Mouse (Mus musculus) neutrophil, adult 65 days (primary cell): ENCODE results near the gene H2-Ke6. TPM values are rescaled to one million over a fixed set of nuclear protein-coding genes. Genes with fewer than 3 reads are reported as not detected.

Experiments used
- total RNA-seq: library from RNA; stranded (reverse); gene quantifications from 2 replicates; pipeline ENCODE4 v1.2.4, GENCODE M21; 2023

Gene H2-Ke6
- 67.8 and 83.5 TPM in 2 replicates for total RNA-seq

DNA sequence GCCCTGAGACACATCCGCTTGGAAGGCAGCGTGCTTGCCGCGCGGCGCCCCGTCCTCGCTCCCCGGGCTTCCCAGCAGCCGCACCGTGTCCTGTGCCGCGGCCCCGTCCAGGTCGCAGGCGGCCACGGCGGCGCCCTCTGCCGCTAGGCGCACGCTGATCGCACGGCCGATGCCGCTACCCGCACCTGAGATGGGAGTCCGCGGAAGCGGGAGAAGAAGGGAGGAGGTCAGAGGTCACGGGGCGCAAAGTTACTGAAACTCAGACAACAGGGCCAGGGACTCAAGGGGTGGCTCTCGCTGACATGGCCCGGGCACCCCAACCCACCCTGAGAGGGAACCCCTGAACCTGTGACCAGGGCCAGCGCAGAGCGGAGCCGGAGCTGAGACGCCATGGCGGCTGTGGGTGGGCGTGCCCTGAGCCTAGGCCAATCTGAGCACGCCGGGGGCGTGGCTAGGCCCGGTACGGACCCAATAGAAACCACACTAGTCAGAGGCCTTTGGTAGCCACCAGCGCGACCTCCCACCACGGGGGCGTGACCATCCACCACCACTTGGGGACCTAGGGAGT, at the start of gene H2-Ke6:
Gene H2-Ke6 (minus strand): TSS at position 405 of the 568 bp plus-strand sequence.

DNA sequence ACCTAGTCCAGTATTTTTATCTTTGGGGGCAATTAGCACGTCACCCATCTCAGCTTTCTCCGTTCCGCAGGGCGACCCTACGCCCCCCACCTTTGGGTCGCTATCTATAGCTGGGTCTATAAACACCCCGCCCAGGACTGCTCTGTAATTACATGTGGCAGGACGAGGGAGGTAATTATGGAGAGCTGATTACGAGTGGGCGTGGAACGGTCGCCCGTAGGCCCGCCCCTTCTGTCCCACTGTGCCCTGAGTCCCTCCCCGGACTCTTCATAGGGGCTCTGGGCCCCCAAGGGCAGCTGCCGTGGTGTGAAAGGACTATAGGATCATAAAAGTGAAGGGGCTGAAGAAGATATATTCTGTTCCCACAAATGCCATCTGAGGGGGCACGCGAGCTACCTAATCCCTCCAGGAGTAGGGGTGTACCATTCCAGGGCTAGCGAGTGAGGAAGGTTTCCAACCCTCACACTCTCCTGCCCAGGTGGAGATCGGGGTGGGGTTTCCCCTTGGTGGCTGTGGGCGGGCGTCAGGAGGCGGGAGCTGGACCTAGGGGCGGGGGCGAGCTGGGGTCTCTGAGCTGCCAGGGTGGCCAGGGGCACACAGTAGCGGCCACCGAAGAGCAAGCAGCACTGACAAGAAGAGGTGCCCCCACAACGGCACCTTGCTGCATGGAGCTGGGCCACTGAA, 11.2 kb upstream of the H2-Ke6 start, which contains the start of gene Col11a2:
Gene Col11a2 (plus strand): TSS at position 560 of the 684 bp plus-strand sequence.

DNA sequence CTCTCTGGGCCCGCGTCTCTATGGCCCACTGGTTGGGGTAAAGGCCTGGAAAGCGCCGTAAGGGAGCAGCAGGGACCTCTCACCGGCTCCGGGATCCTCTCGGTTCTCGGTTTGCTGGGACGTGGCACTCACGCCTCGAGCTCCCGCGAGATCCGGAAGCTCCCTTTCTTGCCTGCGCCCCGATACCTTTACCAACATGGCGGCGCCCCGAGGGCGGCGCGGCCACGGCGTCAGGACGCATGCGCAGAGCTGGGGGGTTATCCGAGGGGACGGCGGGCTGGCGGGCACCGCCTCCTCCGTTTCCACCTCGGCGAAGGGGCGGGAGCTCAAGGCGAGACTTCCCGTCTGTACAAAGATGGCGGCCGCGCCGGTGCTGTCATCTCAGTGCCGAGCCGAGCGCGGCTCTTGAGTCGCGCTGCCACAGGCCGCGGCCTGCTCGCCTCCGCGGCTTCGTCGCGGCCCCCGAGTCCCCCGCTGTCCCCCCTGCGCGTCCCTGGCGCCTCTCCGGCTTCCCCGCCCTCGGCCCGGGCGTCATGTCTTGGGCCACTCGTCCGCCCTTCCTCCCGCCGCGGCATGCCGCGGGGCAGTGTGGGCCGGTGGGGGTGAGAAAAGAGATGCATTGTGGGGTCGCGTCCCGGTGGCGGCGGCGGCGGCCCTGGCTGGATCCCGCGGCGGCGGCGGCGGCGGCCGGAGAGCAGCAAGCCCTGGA, 3.8 kb upstream of the H2-Ke6 start, which contains the start of the genes Slc39a7 and Rxrb:
Gene Slc39a7 (minus strand): TSS at position 218 of the 709 bp plus-strand sequence.
Gene Rxrb (plus strand): TSS at position 348 of the 709 bp plus-strand sequence.

DNA sequence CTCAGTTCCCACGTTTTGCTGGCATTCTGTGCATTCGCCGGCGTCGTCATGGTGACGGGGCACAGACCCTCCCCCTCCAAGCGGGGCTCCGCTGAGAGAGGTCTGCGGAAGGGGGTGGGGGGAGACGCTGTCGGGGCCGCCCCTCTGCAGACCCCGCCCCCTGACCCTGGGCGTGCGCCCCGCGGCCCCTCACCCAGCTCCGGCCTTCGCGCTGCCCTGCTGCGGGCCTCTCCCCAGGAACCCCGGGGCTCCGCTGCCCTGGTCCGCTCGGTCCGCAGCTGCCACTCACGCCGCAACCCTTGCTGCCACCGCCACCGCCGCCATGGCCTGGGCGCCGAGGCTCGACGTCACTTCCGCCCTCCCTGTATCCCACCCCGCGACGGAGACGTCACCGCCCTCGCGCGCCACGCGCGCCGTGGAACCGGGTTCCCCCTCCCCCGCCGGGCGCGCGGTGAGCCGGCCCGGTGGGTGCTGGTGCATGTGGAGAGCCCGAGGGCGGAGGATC, 3.5 kb downstream of the H2-Ke6 start, which contains the start of gene Ring1:
Gene Ring1 (minus strand): TSS at position 364 of the 505 bp plus-strand sequence.

DNA sequence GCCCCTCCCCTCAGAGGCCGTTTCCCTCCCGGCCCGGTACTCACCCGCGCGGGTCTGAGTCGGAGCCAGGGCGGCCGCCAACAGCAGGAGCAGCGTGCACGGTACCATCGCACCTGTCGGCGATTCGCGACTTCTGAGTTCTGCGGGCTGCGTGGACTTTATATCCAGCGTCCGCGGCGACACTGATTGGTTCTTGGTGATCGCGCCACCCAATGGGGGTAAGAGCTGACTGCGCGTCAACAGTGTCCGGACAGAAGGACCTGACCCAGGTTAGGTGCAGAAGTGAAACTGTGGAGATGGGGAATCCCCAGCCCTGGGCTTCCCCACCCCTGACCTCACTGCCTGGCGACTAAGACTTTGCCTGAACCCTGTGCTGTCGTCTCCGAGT, 27.7 kb downstream of the H2-Ke6 start, which contains the start of gene H2-K1:
Gene H2-K1 (minus strand): TSS at position 198 of the 388 bp plus-strand sequence.

Other genes starting within 250 kb of the H2-Ke6 start
- gene Angptl4, start 246.2 kb downstream of the H2-Ke6 start, total RNA-seq, result 1.2 and 1.5 TPM in 2 replicates
- 3.1 and 7.7 TPM in 2 replicates for gene Kank3, start 217.5 kb downstream of the H2-Ke6 start, total RNA-seq
- 711 and 827 TPM in 2 replicates for gene Rps28, start 203.5 kb downstream of the H2-Ke6 start, total RNA-seq
- 74.0 and 119 TPM in 2 replicates for gene Ndufa7, start 203.5 kb downstream of the H2-Ke6 start, total RNA-seq
- gene Cd320, start 185.0 kb downstream of the H2-Ke6 start, total RNA-seq, result 1.4 and 1.5 TPM in 2 replicates
- not detected in 2 replicates for gene Gm7029, start 154.2 kb downstream of the H2-Ke6 start, total RNA-seq
- 34.6 and 53.7 TPM in 2 replicates for gene Kifc1, start 137.4 kb downstream of the H2-Ke6 start, total RNA-seq
- gene Platr17, start 122.9 kb downstream of the H2-Ke6 start, total RNA-seq, result not detected in 2 replicates
- gene Daxx, start 118.6 kb downstream of the H2-Ke6 start, total RNA-seq, result 33.8 and 48.4 TPM in 2 replicates
- 290 and 325 TPM in 2 replicates for gene Tapbp, start 112.2 kb downstream of the H2-Ke6 start, total RNA-seq
- 27.9 and 37.3 TPM in 2 replicates for gene Zbtb22, start 112.2 kb downstream of the H2-Ke6 start, total RNA-seq
- 218 and 285 TPM in 2 replicates for gene Rgl2, start 98.5 kb downstream of the H2-Ke6 start, total RNA-seq
- gene Pfdn6, start 87.7 kb downstream of the H2-Ke6 start, total RNA-seq, result 46.9 and 53.4 TPM in 2 replicates
- gene Wdr46, start 87.4 kb downstream of the H2-Ke6 start, total RNA-seq, result 18.3 and 21.6 TPM in 2 replicates
- 11.3 and 12.8 TPM in 2 replicates for gene B3galt4, start 76.6 kb downstream of the H2-Ke6 start, total RNA-seq
- 56.0 and 70.7 TPM in 2 replicates for gene Vps52, start 72.2 kb downstream of the H2-Ke6 start, total RNA-seq
- 242 and 295 TPM in 2 replicates for gene Rps18, start 72.1 kb downstream of the H2-Ke6 start, total RNA-seq
- 1,081 and 1,209 TPM in 2 replicates for gene H2-K1, start 27.7 kb downstream of the H2-Ke6 start, total RNA-seq
- 9.9 and 11.6 TPM in 2 replicates for gene Ring1, start 3.4 kb downstream of the H2-Ke6 start, total RNA-seq
- 85.8 and 92.4 TPM in 2 replicates for gene Slc39a7, start 3.6 kb upstream of the H2-Ke6 start, total RNA-seq
- 54.6 and 60.1 TPM in 2 replicates for gene Rxrb, start 3.8 kb upstream of the H2-Ke6 start, total RNA-seq
- gene Col11a2, start 11.4 kb upstream of the H2-Ke6 start, total RNA-seq, result 6.9 and 9.1 TPM in 2 replicates
- gene H2-Oa, start 64.3 kb upstream of the H2-Ke6 start, total RNA-seq, result 1.6 and 2.5 TPM in 2 replicates
- 37.1 and 59.5 TPM in 2 replicates for gene H2-DMa, start 91.5 kb upstream of the H2-Ke6 start, total RNA-seq
- gene Brd2, start 94.6 kb upstream of the H2-Ke6 start, total RNA-seq, result 207 and 226 TPM in 2 replicates
- gene H2-DMb2, start 115.2 kb upstream of the H2-Ke6 start, total RNA-seq, result 18.6 and 19.3 TPM in 2 replicates
- 22.2 and 30.6 TPM in 2 replicates for gene H2-DMb1, start 125.0 kb upstream of the H2-Ke6 start, total RNA-seq
- 51.1 and 63.7 TPM in 2 replicates for gene Tap1, start 159.5 kb upstream of the H2-Ke6 start, total RNA-seq
- 80.5 and 98.6 TPM in 2 replicates for gene Psmb9, start 159.7 kb upstream of the H2-Ke6 start, total RNA-seq
- 78.8 and 79.3 TPM in 2 replicates for gene Psmb8, start 169.7 kb upstream of the H2-Ke6 start, total RNA-seq
- 72.1 and 96.2 TPM in 2 replicates for gene Tap2, start 175.5 kb upstream of the H2-Ke6 start, total RNA-seq
- gene H2-Ob, start 210.8 kb upstream of the H2-Ke6 start, total RNA-seq, result 1.6 and 2.7 TPM in 2 replicates
- gene H2-Ab1, start 229.6 kb upstream of the H2-Ke6 start, total RNA-seq, result 15.7 and 37.9 TPM in 2 replicates